Mouse (Mus musculus): Measurements from ENCODE around the gene Bax. TPM values are rescaled to one million over a fixed set of nuclear protein-coding genes. Genes with fewer than 3 reads are reported as not detected.
"Not testable (repeated sequence)": the region's sequence is repeated elsewhere in the genome, so short reads cannot be mapped to it uniquely, and the experiment has no call there.

Gene Bax
- polyA plus RNA-seq, 1 experiment from 2014 or later, result 128 TPM

DNA sequence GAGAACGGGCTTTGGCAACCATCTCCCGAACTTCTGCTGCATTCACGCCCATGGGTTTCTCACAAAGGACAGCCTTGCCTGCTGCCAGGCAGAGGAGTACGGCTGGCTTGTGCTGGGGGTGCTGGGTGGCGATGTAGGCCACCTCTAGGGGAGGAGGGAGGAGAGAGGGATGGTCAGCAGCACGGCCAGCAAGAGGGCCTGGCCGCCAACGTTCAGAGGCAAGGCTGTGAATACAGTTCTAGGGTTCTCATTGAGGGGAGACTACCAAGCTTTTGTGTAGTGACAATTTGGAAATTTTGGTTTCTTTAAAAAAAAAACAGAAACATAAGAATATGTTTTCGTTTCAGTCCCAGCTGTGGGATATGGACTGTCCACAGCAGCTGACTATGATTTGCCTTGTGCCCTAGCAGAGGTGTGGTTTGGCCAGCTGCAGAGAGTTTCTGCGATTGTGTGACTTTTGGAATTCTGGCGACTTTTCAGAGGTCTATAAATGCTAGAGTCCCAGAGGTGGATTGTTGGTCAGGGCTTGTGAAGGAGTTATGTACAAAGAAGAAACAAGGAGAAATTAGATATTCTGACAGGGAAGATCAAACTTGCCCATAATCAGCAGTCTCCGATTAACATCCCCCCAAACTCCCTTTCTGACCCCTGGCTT lies 20.2 kb upstream of the Bax start, which contains the start of gene Gm45808:
TSS of gene Gm45808 (minus strand) at position 51 of the 655 bp plus-strand sequence.
- no peaks in the 10 kb centered on the region for H3K4me1 ChIP-seq (replicated peaks; ENCODE audit: control insufficient read depth, insufficient read depth, low read length)
- no peaks in the 10 kb centered on the region for H3K36me3 ChIP-seq (ENCODE audit: control insufficient read depth, insufficient read depth, low read length)
- H3K4me2 ChIP-seq (replicated peaks; ENCODE audit: low read depth, low read length), result no peak within 1 kb of the TSS
- no peaks in the 10 kb centered on the region for H3K27me3 ChIP-seq (ENCODE audit: control insufficient read depth, insufficient read depth, low read length)
- WGBS, result 82% methylated on average over 12 of the region's 12 CpGs
- no peak for DNase-seq (ENCODE audit: low spot score)
- H3K9me3 ChIP-seq (ENCODE audit: control insufficient read depth, low read length), result no peaks in the 10 kb centered on the region
- H3K27ac ChIP-seq (ENCODE audit: low read depth, low read length), result no peak within 1 kb of the TSS
- H3K4me3 ChIP-seq (ENCODE audit: low read depth, low read length), result no peak within 1 kb of the TSS
- no peak for ATAC-seq (ENCODE audit: low FRiP score)
- no peak within 1 kb of the TSS for H3K9ac ChIP-seq (ENCODE audit: low read depth, low read length)

DNA sequence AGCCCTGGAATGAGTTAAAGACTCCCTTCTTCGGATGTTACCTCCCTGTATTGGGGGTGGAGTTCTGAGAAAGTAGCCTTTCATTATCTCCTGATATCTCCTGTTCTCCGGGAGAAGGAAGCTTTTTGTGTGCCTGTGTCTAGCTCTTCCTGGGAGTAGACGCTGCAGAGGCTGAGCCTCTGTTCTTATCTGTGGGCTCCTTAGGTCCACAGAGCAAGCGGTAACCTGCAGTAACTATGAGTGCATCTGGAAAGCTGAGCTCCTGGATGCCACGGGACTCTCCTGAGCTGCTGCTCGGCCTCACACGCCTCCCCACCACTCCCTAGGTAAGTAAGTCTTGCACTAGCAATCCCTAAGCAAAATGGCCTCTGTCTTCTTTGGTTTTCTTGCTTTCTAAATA lies 19.5 kb upstream of the Bax start:
- Histone ChIP-seq H3K4me2 (replicated peaks; ENCODE audit: low read depth, low read length) (no peak overlapping the region), H3K4me3 (ENCODE audit: low read depth, low read length) (no peak overlapping the region), H3K27me3 (ENCODE audit: control insufficient read depth, insufficient read depth, low read length) (no peaks in the 10 kb centered on the region), H3K4me1 (replicated peaks; ENCODE audit: control insufficient read depth, insufficient read depth, low read length) (no peaks in the 10 kb centered on the region), H3K27ac (ENCODE audit: low read depth, low read length) (no peak overlapping the region), H3K36me3 (ENCODE audit: control insufficient read depth, insufficient read depth, low read length) (no peaks in the 10 kb centered on the region), H3K9me3 (ENCODE audit: control insufficient read depth, low read length) (no peaks in the 10 kb centered on the region), H3K9ac (ENCODE audit: low read depth, low read length) (no peak overlapping the region)
- no peak for ATAC-seq (ENCODE audit: low FRiP score)
- WGBS, result 77% methylated on average over 7 of the region's 7 CpGs
- DNase-seq (ENCODE audit: low spot score), result no peak

DNA sequence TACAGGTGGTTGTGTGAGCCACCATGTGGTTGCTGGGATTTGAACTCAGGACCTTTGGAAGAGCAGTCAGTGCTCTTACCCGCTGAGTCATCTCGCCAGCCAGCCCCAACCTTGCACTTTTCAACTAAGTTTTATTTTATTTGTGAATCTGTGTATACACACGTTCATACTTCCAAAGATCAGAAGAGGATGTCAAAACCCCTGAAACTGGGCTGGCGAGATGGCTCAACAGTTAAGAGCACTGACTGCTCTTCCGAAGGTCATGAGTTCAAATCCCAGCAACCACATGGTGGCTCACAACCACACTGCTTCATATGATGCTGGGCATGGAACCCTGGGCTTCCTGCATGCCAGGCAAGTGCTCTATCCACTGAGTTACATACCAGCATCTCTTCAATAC lies 18.3 kb upstream of the Bax start:
- DNase-seq (ENCODE audit: low spot score); H3K27ac ChIP-seq (ENCODE audit: low read depth, low read length); ATAC-seq (ENCODE audit: low FRiP score); H3K9ac ChIP-seq (ENCODE audit: low read depth, low read length); H3K36me3 ChIP-seq (ENCODE audit: control insufficient read depth, insufficient read depth, low read length); H3K9me3 ChIP-seq (ENCODE audit: control insufficient read depth, low read length); H3K27me3 ChIP-seq (ENCODE audit: control insufficient read depth, insufficient read depth, low read length); H3K4me2 ChIP-seq (replicated peaks; ENCODE audit: low read depth, low read length); H3K4me1 ChIP-seq (replicated peaks; ENCODE audit: control insufficient read depth, insufficient read depth, low read length); H3K4me3 ChIP-seq (ENCODE audit: low read depth, low read length): not testable (repeated sequence)
- 94% methylated on average over 5 of the region's 5 CpGs for WGBS

DNA sequence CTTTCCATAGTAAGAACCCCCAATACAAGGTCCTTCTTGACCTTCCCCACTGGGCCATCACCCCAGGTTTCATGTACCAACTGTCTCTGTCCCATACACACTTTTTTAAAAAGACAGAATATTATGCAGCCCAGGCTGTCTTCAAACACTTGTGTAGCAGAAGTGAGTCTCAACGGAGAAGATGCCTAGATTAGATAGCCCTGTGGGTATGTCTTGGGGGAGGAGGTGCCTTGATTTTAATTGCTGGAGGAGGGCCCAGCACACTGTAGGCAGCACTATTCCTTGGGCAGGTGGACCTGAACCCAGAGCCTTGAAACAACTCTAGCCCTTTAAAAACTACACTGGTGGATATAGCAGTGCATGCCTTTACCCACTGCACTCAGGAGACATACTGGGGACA lies 15.5 kb upstream of the Bax start:
- no peak overlapping the region for H3K27ac ChIP-seq (ENCODE audit: low read depth, low read length)
- H3K9ac ChIP-seq (ENCODE audit: low read depth, low read length), result no peak overlapping the region
- WGBS, result 89% methylated on average over 1 of the region's 1 CpGs
- no peak overlapping the region for H3K4me3 ChIP-seq (ENCODE audit: low read depth, low read length)
- H3K27me3 ChIP-seq (ENCODE audit: control insufficient read depth, insufficient read depth, low read length), result no peaks in the 10 kb centered on the region
- no peaks in the 10 kb centered on the region for H3K36me3 ChIP-seq (ENCODE audit: control insufficient read depth, insufficient read depth, low read length)
- no peak overlapping the region for H3K4me2 ChIP-seq (replicated peaks; ENCODE audit: low read depth, low read length)
- DNase-seq (ENCODE audit: low spot score) (no peak), ATAC-seq (ENCODE audit: low FRiP score) (no peak)
- no peaks in the 10 kb centered on the region for H3K9me3 ChIP-seq (ENCODE audit: control insufficient read depth, low read length)
- no peaks in the 10 kb centered on the region for H3K4me1 ChIP-seq (replicated peaks; ENCODE audit: control insufficient read depth, insufficient read depth, low read length)

DNA sequence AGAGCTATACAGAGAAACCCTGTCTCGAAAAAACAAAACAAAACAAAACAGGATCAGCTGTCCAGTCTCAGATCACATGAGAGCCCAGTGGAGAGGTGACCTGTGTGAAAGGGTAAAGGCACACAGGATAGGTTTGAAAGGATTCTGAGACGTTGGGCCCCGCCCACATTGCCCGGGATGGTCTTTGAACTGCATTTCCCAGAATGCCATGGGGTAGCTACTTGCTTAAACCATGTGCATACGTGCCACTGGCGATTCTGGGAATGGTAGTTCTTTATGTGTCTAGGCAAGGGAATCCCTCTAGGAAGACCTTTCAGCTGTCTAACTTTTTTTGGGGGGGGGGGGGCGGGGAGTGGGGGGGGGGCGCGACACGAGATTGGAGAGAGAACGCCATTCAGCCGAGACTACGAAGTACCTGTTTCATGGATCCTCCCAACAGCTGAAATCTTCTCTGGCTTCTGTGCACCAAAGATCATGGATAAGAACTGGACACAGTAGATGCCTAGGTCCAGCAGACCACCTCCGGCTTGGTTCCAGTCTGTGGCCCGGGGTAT lies 14.8 kb upstream of the Bax start, which contains the start of gene Tulp2:
TSS of gene Tulp2 (plus strand) at position 504 of the 554 bp plus-strand sequence.
- ATAC-seq (ENCODE audit: low FRiP score) (peak; percentile 71; the same call in 1 of the 2 replicates), DNase-seq (ENCODE audit: low spot score) (peak; percentile 70)
- H3K27me3 ChIP-seq (ENCODE audit: control insufficient read depth, insufficient read depth, low read length), result no peaks in the 10 kb centered on the region
- no peak within 1 kb of the TSS for H3K9ac ChIP-seq (ENCODE audit: low read depth, low read length)
- H3K4me1 ChIP-seq (replicated peaks; ENCODE audit: control insufficient read depth, insufficient read depth, low read length), result no peaks in the 10 kb centered on the region
- 53% methylated on average over 15 of the region's 15 CpGs for WGBS
- H3K36me3 ChIP-seq (ENCODE audit: control insufficient read depth, insufficient read depth, low read length), result no peaks in the 10 kb centered on the region
- no peaks in the 10 kb centered on the region for H3K9me3 ChIP-seq (ENCODE audit: control insufficient read depth, low read length)
- no peak within 1 kb of the TSS for H3K4me3 ChIP-seq (ENCODE audit: low read depth, low read length)
- no peak within 1 kb of the TSS for H3K27ac ChIP-seq (ENCODE audit: low read depth, low read length)
- no peak within 1 kb of the TSS for H3K4me2 ChIP-seq (replicated peaks; ENCODE audit: low read depth, low read length)

DNA sequence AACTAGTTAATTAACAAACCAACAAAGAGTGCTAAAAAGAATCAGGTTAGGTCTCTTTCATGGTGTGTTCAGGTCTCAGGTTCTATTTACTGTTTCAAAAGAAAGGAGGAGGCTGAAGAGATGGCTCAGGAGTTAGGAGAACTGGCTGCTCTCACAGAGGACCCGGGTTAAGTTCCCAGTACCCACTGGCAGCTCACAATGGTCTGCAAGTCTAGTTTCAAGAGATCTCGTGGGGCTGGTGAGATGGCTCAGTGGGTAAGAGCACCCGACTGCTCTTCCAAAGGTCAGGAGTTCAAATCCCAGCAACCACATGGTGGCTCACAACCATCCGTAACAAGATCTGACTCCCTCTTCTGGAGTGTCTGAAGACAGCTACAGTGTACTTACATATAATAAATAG lies 13.6 kb upstream of the Bax start:
- H3K4me2 ChIP-seq (replicated peaks; ENCODE audit: low read depth, low read length); H3K9me3 ChIP-seq (ENCODE audit: control insufficient read depth, low read length); H3K36me3 ChIP-seq (ENCODE audit: control insufficient read depth, insufficient read depth, low read length); H3K27ac ChIP-seq (ENCODE audit: low read depth, low read length); DNase-seq (ENCODE audit: low spot score); H3K4me1 ChIP-seq (replicated peaks; ENCODE audit: control insufficient read depth, insufficient read depth, low read length); H3K9ac ChIP-seq (ENCODE audit: low read depth, low read length); ATAC-seq (ENCODE audit: low FRiP score); H3K27me3 ChIP-seq (ENCODE audit: control insufficient read depth, insufficient read depth, low read length); H3K4me3 ChIP-seq (ENCODE audit: low read depth, low read length): not testable (repeated sequence)
- 76% methylated on average over 3 of the region's 4 CpGs for WGBS

DNA sequence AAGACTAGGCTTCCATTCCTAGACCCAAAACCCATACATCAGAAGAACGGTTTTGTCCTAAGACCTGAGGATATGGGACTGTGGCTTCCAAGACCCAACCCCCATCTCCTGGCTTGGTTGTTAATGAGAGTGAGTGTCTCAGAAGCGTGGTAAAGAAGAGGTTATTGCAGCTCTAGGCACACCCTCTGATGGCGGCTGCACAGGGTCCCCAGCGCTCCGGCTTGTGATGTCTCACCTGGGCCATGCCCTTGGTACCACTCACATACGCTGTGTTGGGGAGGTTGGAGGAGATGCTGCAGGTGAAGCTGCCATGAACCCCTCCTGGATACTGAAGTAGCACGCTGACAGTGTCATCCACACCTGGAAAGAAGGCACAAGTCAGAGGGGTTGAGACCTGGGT lies 12.1 kb upstream of the Bax start:
- H3K36me3 ChIP-seq (ENCODE audit: control insufficient read depth, insufficient read depth, low read length), result no peaks in the 10 kb centered on the region
- H3K4me2 ChIP-seq (replicated peaks; ENCODE audit: low read depth, low read length), result no peak overlapping the region
- no peak overlapping the region for H3K4me3 ChIP-seq (ENCODE audit: low read depth, low read length)
- ATAC-seq (ENCODE audit: low FRiP score) (no peak), DNase-seq (ENCODE audit: low spot score) (no peak)
- H3K27me3 ChIP-seq (ENCODE audit: control insufficient read depth, insufficient read depth, low read length), result no peaks in the 10 kb centered on the region
- 97% methylated on average over 7 of the region's 7 CpGs for WGBS
- H3K9me3 ChIP-seq (ENCODE audit: control insufficient read depth, low read length), result no peaks in the 10 kb centered on the region
- no peaks in the 10 kb centered on the region for H3K4me1 ChIP-seq (replicated peaks; ENCODE audit: control insufficient read depth, insufficient read depth, low read length)
- no peak overlapping the region for H3K27ac ChIP-seq (ENCODE audit: low read depth, low read length)
- H3K9ac ChIP-seq (ENCODE audit: low read depth, low read length), result no peak overlapping the region

DNA sequence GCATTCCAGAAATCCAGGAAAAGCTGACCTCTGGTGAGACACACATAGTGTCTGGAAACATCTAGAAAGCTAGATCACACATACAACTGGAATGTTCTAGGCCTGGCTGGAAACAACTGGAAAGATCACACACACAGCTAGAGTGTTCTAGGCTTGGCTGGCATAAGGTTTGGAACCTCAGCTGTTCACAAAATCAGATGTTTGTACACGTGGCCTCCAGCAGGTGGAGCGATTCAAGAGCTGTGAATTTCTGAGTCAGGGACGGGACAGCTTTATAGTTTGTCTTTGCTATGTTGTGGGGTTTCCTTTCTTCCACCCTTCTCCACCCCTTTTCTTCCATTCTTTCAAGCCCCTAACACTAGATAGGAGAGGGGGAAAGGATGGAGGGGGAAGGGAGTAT lies 10.3 kb upstream of the Bax start:
- WGBS, result 19% methylated on average over 3 of the region's 3 CpGs
- Histone ChIP-seq H3K9me3 (ENCODE audit: control insufficient read depth, low read length) (no peaks in the 10 kb centered on the region), H3K4me3 (ENCODE audit: low read depth, low read length) (no peak overlapping the region), H3K27me3 (ENCODE audit: control insufficient read depth, insufficient read depth, low read length) (no peaks in the 10 kb centered on the region), H3K4me2 (replicated peaks; ENCODE audit: low read depth, low read length) (no peak overlapping the region), H3K36me3 (ENCODE audit: control insufficient read depth, insufficient read depth, low read length) (no peaks in the 10 kb centered on the region), H3K9ac (ENCODE audit: low read depth, low read length) (no peak overlapping the region), H3K4me1 (replicated peaks; ENCODE audit: control insufficient read depth, insufficient read depth, low read length) (no peaks in the 10 kb centered on the region), H3K27ac (ENCODE audit: low read depth, low read length) (no peak overlapping the region)
- DNase-seq (ENCODE audit: low spot score) (peak; percentile 69), ATAC-seq (ENCODE audit: low FRiP score) (no peak)

DNA sequence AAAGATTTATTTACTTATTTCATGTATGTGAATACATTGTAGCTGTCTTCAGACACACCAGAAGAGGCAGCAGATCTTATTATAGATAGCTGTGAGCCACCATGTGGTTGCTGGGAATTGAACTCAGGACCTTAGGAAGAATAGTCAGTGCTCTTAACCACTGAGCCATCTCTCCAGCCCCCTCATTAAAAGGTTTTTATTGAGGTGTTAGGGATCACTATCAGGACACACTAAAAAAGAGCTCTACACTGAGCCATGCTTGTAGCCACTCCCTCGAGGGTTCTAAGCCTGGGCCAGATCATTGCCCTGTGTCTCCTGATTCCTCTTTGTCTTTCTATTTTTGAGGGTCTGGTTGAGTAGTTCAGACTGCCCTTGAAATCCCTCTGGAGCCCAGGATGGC lies 9.8 kb upstream of the Bax start:
- 68% methylated on average over 1 of the region's 1 CpGs for WGBS
- H3K36me3 ChIP-seq (ENCODE audit: control insufficient read depth, insufficient read depth, low read length), result no peaks in the 10 kb centered on the region
- H3K4me2 ChIP-seq (replicated peaks; ENCODE audit: low read depth, low read length), result no peak overlapping the region
- H3K4me3 ChIP-seq (ENCODE audit: low read depth, low read length), result no peak overlapping the region
- no peak overlapping the region for H3K9ac ChIP-seq (ENCODE audit: low read depth, low read length)
- H3K9me3 ChIP-seq (ENCODE audit: control insufficient read depth, low read length), result no peaks in the 10 kb centered on the region
- H3K27ac ChIP-seq (ENCODE audit: low read depth, low read length), result no peak overlapping the region
- H3K4me1 ChIP-seq (replicated peaks; ENCODE audit: control insufficient read depth, insufficient read depth, low read length), result no peaks in the 10 kb centered on the region
- ATAC-seq (ENCODE audit: low FRiP score) (no peak), DNase-seq (ENCODE audit: low spot score) (no peak)
- H3K27me3 ChIP-seq (ENCODE audit: control insufficient read depth, insufficient read depth, low read length), result no peaks in the 10 kb centered on the region
